Mouse (Mus musculus) limb, embryonic 12.5 days (tissue): ENCODE measurements around the gene Nubp1. TPM values are rescaled to one million over a fixed set of nuclear protein-coding genes. Genes with fewer than 3 reads are reported as not detected.

Experiments
- ATAC-seq: fragments of 200-750 bp; cut with Nextera tagmentation; 2 replicates; pipeline ENCODE4 v1.8.0; 2017; ENCODE audit warnings: low read depth, moderate TSS enrichment; ENCODE audit not compliant: insufficient number of reproducible peaks, insufficient read depth, low FRiP score, low TSS enrichment
- H3K27ac ChIP-seq: fragments of 300-500 bp; sonication (generic); 2 replicates; pipeline ENCODE4 v1.5.1; 2016; ENCODE audit warnings: mild to moderate bottlenecking, moderate library complexity
- H3K27me3 ChIP-seq: fragments of 300-500 bp; sonication (generic); 2 replicates; pipeline ENCODE4 v1.6.1; 2016; ENCODE audit warnings: mild to moderate bottlenecking, moderate library complexity
- H3K36me3 ChIP-seq: fragments of 300-500 bp; sonication (generic); 2 replicates; pipeline ENCODE4 v1.6.1; 2016; ENCODE audit warnings: mild to moderate bottlenecking, moderate library complexity
- H3K4me1 ChIP-seq: fragments of 300-500 bp; sonication (generic); replicated peaks from 2 replicates; pipeline ENCODE4 v1.6.1; 2016
- H3K4me2 ChIP-seq: fragments of 300-500 bp; sonication (generic); 2 replicates; pipeline ENCODE4 v1.6.1; 2016; ENCODE audit warnings: mild to moderate bottlenecking, moderate library complexity
- H3K4me3 ChIP-seq: fragments of 300-500 bp; sonication (generic); replicated peaks from 2 replicates; pipeline ENCODE4 v1.5.1; 2016; ENCODE audit warnings: mild to moderate bottlenecking
- H3K9ac ChIP-seq: fragments of 300-500 bp; sonication (generic); replicated peaks from 2 replicates; pipeline ENCODE4 v1.6.1; 2016; ENCODE audit warnings: mild to moderate bottlenecking, moderate library complexity
- H3K9me3 ChIP-seq: fragments of 300-500 bp; sonication (generic); 2 replicates; pipeline ENCODE4 v1.6.1; 2016; ENCODE audit warnings: mild to moderate bottlenecking, moderate library complexity
- WGBS: fragments of 180-500 bp; shearing (Covaris S2); methylation state at CpG from one replicate; pipeline ENCODE4 v1.1.7; 2016; 5-methylcytosine and 5-hydroxymethylcytosine counted together
- polyA plus RNA-seq: library from polyadenylated mRNA; unstranded; fragments of >200 nt; fragmentation: Nextera tagmentation; extraction: Ambion mirVana; gene quantifications from 2 replicates; pipeline ENCODE4 v1.2.1, GENCODE M21; 2016

The Nubp1 gene
- 80.4 and 82.7 TPM in 2 replicates for polyA plus RNA-seq

GRCm38 (mm10) chr16:10411764-10412746 lies at the start of gene Nubp1:
TSS of gene Nubp1 (plus strand) at chr16:10411948.
- WGBS: 4% methylated on average over 56 of the region's 56 CpGs

DNA sequence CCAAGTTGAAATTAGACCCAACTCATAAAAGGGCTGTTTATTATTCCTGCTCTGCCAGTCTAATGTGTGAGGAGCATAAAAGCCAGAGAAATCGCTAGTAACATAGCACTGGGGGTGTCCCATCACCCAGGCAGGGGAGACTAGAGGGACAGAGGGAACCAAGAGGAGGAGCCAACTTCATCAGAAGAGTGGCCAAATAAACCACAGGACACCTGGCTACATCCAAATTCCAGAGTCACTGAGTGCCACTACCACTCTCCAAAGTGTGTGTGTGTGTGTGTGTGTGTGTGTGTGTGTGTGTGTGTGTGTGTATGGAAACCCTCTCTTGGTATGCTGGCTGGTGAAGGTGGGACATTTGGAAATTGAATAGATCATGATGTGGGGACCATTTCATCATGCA lies 48.7 kb upstream of the Nubp1 start:
- no peak for ATAC-seq
- Histone ChIP-seq H3K9me3 (no peaks in the 10 kb centered on the region), H3K4me2 (no peak overlapping the region), H3K36me3 (no peaks in the 10 kb centered on the region), H3K9ac (no peak overlapping the region), H3K4me3 (no peak overlapping the region), H3K27ac (no peak overlapping the region), H3K27me3 (peaks cover 3% of the 10 kb centered on the region; the same call in 1 of the 2 replicates), H3K4me1 (peaks cover 15% of the 10 kb centered on the region)
- 42% methylated on average over 1 of the region's 1 CpGs for WGBS

More at GRCm38 (mm10) chr16:10411764-10412746, at the start of gene Nubp1:
- H3K9me3 ChIP-seq: peaks cover 6% of the 10 kb centered on the region; the same call in 1 of the 2 replicates
- peak within 1 kb of the TSS; percentile 73 for H3K4me3 ChIP-seq
- ATAC-seq: peak; percentile 93
- H3K27me3 ChIP-seq: no peaks in the 10 kb centered on the region
- H3K4me1 ChIP-seq: peaks cover 16% of the 10 kb centered on the region
- H3K27ac ChIP-seq: peak within 1 kb of the TSS; percentile 93
- peak within 1 kb of the TSS; percentile 70 for H3K9ac ChIP-seq
- H3K4me2 ChIP-seq: peak within 1 kb of the TSS; percentile 75
- H3K36me3 ChIP-seq: peaks cover 38% of the 10 kb centered on the region

- Histone ChIP-seq H3K27me3 (0 out of 2 replicates have a peak, but pooled peaks cover 3% of the 10 kb centered on the region), H3K4me3 (no peak overlapping the region), H3K4me2 (no peak overlapping the region), H3K36me3 (no peaks in the 10 kb centered on the region), H3K9me3 (no peaks in the 10 kb centered on the region), H3K27ac (peak overlapping the region; percentile 72), H3K9ac (no peak overlapping the region), H3K4me1 (peaks cover 35% of the 10 kb centered on the region)
- peak; percentile 32; the same call in 1 of the 2 replicates for ATAC-seq
- WGBS: 72% methylated on average over 4 of the region's 4 CpGs
Observed at GRCm38 (mm10) chr16:10365796-10366195, 46.0 kb upstream of the Nubp1 start.

- no peaks in the 10 kb centered on the region for H3K27me3 ChIP-seq
- no peak overlapping the region for H3K4me3 ChIP-seq
- 68% methylated on average over 14 of the region's 14 CpGs for WGBS
- H3K36me3 ChIP-seq: no peaks in the 10 kb centered on the region
- no peaks in the 10 kb centered on the region for H3K9me3 ChIP-seq
- H3K4me2 ChIP-seq: no peak overlapping the region
- H3K9ac ChIP-seq: no peak overlapping the region
- peak; percentile 33; the same call in 1 of the 2 replicates for ATAC-seq
- peak overlapping the region; percentile 72 for H3K27ac ChIP-seq
- H3K4me1 ChIP-seq: peaks cover 37% of the 10 kb centered on the region
Observed at GRCm38 (mm10) chr16:10366240-10367217, 45.2 kb upstream of the Nubp1 start.

DNA sequence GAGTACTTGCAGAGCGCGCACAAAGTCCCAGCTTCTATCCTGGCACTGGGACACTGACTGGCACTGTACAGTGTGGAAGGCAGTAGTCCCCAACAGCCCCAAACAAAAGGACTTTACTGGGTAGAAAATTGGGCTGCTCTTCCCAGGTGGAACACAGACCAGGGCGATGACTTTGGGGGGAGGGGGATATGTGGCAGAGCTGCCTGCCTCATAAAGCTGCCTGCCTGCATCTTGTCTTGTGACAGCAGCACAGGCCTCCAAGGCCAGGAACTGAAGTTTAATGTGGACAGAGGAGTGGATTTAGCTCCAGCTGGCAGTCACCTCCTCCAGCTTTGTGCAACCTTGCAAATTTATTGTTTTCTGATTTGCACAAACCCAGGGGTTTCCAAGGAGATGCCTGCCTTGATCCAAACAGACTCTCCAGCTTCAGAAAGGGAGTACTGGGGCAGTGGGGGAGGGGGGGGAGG lies 42.2 kb upstream of the Nubp1 start:
- no peak overlapping the region for H3K4me3 ChIP-seq
- WGBS: 57% methylated on average over 3 of the region's 3 CpGs
- H3K9ac ChIP-seq: no peak overlapping the region
- peak overlapping the region; percentile 66; the same call in 1 of the 2 replicates for H3K27ac ChIP-seq
- H3K4me1 ChIP-seq: peaks cover 40% of the 10 kb centered on the region
- no peaks in the 10 kb centered on the region for H3K27me3 ChIP-seq
- H3K36me3 ChIP-seq: no peaks in the 10 kb centered on the region
- ATAC-seq: peak; percentile 37; the same call in 1 of the 2 replicates
- no peaks in the 10 kb centered on the region for H3K9me3 ChIP-seq
- no peak overlapping the region for H3K4me2 ChIP-seq

DNA sequence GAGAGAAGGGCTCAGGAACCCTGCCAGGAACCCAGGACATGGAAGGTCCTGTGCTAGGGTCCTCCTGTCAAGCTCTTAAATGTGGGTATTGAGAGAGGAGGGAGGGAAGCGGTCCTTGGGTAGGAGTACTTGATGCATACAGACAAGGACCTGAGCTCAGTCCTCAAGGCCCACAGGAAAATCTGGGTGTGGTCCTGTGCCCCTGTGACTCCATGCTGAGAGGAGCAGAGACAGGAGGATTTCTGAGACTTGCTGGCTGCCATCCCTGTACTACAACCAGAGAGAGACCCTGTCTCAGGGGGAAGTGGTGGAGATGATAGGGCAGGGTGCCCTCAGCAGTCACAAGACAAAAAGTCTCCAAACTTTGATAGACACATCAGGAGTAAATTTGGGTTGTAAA lies 41.8 kb upstream of the Nubp1 start:
- no peaks in the 10 kb centered on the region for H3K27me3 ChIP-seq
- peak overlapping the region; percentile 66; the same call in 1 of the 2 replicates for H3K27ac ChIP-seq
- 80% methylated on average over 1 of the region's 1 CpGs for WGBS
- ATAC-seq: no peak
- H3K9me3 ChIP-seq: no peaks in the 10 kb centered on the region
- H3K4me1 ChIP-seq: peaks cover 45% of the 10 kb centered on the region
- no peaks in the 10 kb centered on the region for H3K36me3 ChIP-seq
- H3K9ac ChIP-seq: no peak overlapping the region
- no peak overlapping the region for H3K4me2 ChIP-seq
- no peak overlapping the region for H3K4me3 ChIP-seq

- no peaks in the 10 kb centered on the region for H3K36me3 ChIP-seq
- peaks cover 35% of the 10 kb centered on the region for H3K4me1 ChIP-seq
- no peak overlapping the region for H3K4me2 ChIP-seq
- ATAC-seq: no peak
- no peaks in the 10 kb centered on the region; the same call in 1 of the 2 replicates for H3K27me3 ChIP-seq
- no peak overlapping the region for H3K27ac ChIP-seq
- WGBS: 90% methylated on average over 4 of the region's 4 CpGs
- H3K9ac ChIP-seq: no peak overlapping the region
- H3K4me3 ChIP-seq: no peak overlapping the region
- H3K9me3 ChIP-seq: no peaks in the 10 kb centered on the region
Observed at GRCm38 (mm10) chr16:10372372-10372771, 39.4 kb upstream of the Nubp1 start.

DNA sequence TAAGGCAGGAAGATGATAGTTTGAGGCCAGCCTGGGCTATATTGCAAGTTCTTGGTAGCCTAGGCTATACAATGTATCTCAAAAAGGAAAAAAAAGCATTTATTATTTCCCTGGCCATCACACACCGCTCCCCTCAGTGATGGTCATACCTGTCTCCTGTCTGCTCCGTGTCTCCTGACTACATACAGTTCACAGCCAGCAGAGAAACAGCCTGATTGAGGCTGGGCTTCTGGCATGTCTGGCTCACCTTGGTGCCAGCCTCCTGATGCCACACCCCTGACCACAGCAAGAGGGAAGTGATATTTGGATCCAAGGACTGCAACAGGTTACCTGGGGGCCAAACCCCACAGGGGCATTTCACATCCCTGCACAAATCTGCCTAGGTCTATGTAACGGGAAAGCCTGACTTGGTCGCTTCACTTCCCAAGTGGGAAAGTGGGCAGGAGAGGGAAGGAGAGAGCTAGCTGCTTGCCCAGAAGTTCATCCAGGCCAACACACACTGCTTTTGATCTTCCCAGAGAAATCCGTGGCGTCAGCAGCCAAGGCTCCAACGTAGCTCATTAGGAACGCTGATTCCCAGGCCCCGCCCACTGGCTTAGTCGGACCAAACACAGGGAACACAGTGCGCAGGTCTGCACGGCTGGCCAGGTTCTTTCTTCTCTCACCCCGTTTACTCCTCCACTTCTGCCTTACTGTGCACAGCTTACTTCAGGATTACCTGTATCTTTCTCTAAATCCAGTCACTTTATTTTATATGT lies 37.3 kb upstream of the Nubp1 start:
- Histone ChIP-seq H3K27ac (no peak overlapping the region), H3K27me3 (peaks cover 2% of the 10 kb centered on the region; the same call in 1 of the 2 replicates), H3K9me3 (no peaks in the 10 kb centered on the region), H3K9ac (0 out of 2 replicates have a peak overlapping the region, but pooled peaks have one; percentile 8), H3K4me2 (peak overlapping the region; percentile 52), H3K36me3 (no peaks in the 10 kb centered on the region), H3K4me3 (no peak overlapping the region), H3K4me1 (peaks cover 32% of the 10 kb centered on the region)
- ATAC-seq: peak; percentile 84
- WGBS: 22% methylated on average over 13 of the region's 13 CpGs

- Histone ChIP-seq H3K4me3 (no peak overlapping the region), H3K36me3 (no peaks in the 10 kb centered on the region), H3K4me1 (peaks cover 16% of the 10 kb centered on the region), H3K4me2 (no peak overlapping the region), H3K9me3 (no peaks in the 10 kb centered on the region), H3K27me3 (peaks cover 7% of the 10 kb centered on the region), H3K9ac (no peak overlapping the region), H3K27ac (no peak overlapping the region; the same call in 1 of the 2 replicates)
- WGBS: 26% methylated on average over 1 of the region's 1 CpGs
- ATAC-seq: no peak
Observed at GRCm38 (mm10) chr16:10377286-10377685, 34.5 kb upstream of the Nubp1 start.

GRCm38 (mm10) chr16:10379531-10379930 lies 32.2 kb upstream of the Nubp1 start:
- Histone ChIP-seq H3K27ac (no peak overlapping the region), H3K9ac (no peak overlapping the region), H3K36me3 (no peaks in the 10 kb centered on the region), H3K4me3 (no peak overlapping the region), H3K4me1 (peaks cover 14% of the 10 kb centered on the region), H3K27me3 (peaks cover 7% of the 10 kb centered on the region), H3K9me3 (no peaks in the 10 kb centered on the region), H3K4me2 (no peak overlapping the region)
- ATAC-seq: 0 out of 2 replicates have a peak, but pooled peaks have one; percentile 22
- WGBS: 59% methylated on average over 2 of the region's 2 CpGs
